Mouse (Mus musculus): ENCODE measurements at regions not wholly inside any gene's neighbourhood (a gene's known extent, or its start where the extent isn't known, plus 50 kb on each side); places are given as distances from the start of the nearest gene placed in this dataset.

GRCm38 (mm10) chr3:77051884-77052283 lies 977.8 kb downstream of the Fstl5 start:
- no peak for ATAC-seq (ENCODE audit: low read depth)
- no peaks in the 10 kb centered on the region for H3K9me3 ChIP-seq (ENCODE audit: control insufficient read depth, low read length)
- no peaks in the 10 kb centered on the region for H3K27me3 ChIP-seq (ENCODE audit: control insufficient read depth, insufficient read depth, low read depth, low read length)
- no peaks in the 10 kb centered on the region for H3K36me3 ChIP-seq (ENCODE audit: control insufficient read depth, insufficient read depth, low read length)
- no peak overlapping the region for H3K4me2 ChIP-seq (ENCODE audit: low read depth, low read length)
- H3K9ac ChIP-seq (ENCODE audit: low read length): no peak overlapping the region
- 84% methylated on average over 1 of the region's 1 CpGs for WGBS
- H3K4me3 ChIP-seq (ENCODE audit: low read length): no peak overlapping the region
- H3K4me1 ChIP-seq (replicated peaks; ENCODE audit: control insufficient read depth, insufficient read depth, low read length): no peaks in the 10 kb centered on the region
- H3K27ac ChIP-seq (ENCODE audit: low read length): no peak overlapping the region

GRCm38 (mm10) chr3:77075055-77075454 lies 1001.0 kb downstream of the Fstl5 start:
- H3K9me3 ChIP-seq (ENCODE audit: control insufficient read depth, low read length): no peaks in the 10 kb centered on the region
- H3K4me3 ChIP-seq (ENCODE audit: low read length): no peak overlapping the region
- no peak overlapping the region for H3K9ac ChIP-seq (ENCODE audit: low read length)
- no peaks in the 10 kb centered on the region for H3K36me3 ChIP-seq (ENCODE audit: control insufficient read depth, insufficient read depth, low read length)
- H3K27ac ChIP-seq (ENCODE audit: low read length): no peak overlapping the region
- no peaks in the 10 kb centered on the region for H3K27me3 ChIP-seq (ENCODE audit: control insufficient read depth, insufficient read depth, low read depth, low read length)
- no peaks in the 10 kb centered on the region for H3K4me1 ChIP-seq (replicated peaks; ENCODE audit: control insufficient read depth, insufficient read depth, low read length)
- H3K4me2 ChIP-seq (ENCODE audit: low read depth, low read length): no peak overlapping the region
- no peak for ATAC-seq (ENCODE audit: low read depth)

DNA sequence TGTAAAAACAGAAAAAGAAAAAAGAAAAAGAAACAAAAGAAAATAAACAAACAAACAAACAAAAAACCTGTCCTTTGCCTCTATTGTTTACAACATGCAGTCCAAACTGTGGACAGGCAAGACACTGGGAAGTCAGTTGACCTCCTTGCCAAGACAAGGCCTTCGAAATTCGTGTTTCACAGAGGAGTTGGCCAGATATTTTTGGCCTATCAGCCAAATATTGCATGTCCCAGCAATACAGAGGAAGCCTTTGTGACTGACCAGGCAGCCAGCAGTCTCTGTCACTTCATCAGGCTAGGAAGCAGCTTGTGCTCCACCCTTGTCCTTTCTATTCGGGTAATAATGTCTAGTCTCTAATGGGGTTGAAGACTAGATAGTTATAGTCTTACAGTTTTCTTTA lies 1017.7 kb downstream of the Fstl5 start:
- no peaks in the 10 kb centered on the region for H3K4me1 ChIP-seq (replicated peaks; ENCODE audit: control insufficient read depth, insufficient read depth, low read length)
- H3K27ac ChIP-seq (ENCODE audit: low read length): no peak overlapping the region
- WGBS: 51% methylated on average over 3 of the region's 3 CpGs
- ATAC-seq (ENCODE audit: low read depth): peak; percentile 66; the same call in 1 of the 2 replicates
- H3K36me3 ChIP-seq (ENCODE audit: control insufficient read depth, insufficient read depth, low read length): no peaks in the 10 kb centered on the region
- H3K9ac ChIP-seq (ENCODE audit: low read length): no peak overlapping the region
- no peak overlapping the region for H3K4me3 ChIP-seq (ENCODE audit: low read length)
- no peak overlapping the region for H3K4me2 ChIP-seq (ENCODE audit: low read depth, low read length)
- no peaks in the 10 kb centered on the region for H3K9me3 ChIP-seq (ENCODE audit: control insufficient read depth, low read length)
- H3K27me3 ChIP-seq (ENCODE audit: control insufficient read depth, insufficient read depth, low read depth, low read length): no peaks in the 10 kb centered on the region

DNA sequence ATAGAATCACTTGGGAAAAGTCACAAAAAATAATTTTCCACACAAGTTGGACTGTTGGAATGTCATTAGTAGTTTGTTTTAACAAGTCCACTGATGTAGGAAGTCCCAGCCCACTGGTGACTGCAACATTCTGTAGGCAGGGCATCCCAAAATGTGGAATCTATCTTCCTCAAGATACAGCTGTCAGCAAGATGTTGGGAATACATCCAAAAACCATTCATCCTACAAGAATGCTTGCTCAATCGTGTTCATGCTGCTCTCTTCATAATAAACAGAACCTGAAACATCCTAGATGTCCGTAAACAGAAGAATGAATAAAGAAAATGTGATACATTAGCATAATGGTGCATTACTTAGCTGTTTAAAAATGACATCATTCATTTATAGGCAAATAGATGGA lies 1038.9 kb downstream of the Fstl5 start:
- ATAC-seq (ENCODE audit: low read depth): peak; percentile 57
- WGBS: 33% methylated on average over 2 of the region's 2 CpGs
- no peaks in the 10 kb centered on the region for H3K27me3 ChIP-seq (ENCODE audit: control insufficient read depth, insufficient read depth, low read depth, low read length)

DNA sequence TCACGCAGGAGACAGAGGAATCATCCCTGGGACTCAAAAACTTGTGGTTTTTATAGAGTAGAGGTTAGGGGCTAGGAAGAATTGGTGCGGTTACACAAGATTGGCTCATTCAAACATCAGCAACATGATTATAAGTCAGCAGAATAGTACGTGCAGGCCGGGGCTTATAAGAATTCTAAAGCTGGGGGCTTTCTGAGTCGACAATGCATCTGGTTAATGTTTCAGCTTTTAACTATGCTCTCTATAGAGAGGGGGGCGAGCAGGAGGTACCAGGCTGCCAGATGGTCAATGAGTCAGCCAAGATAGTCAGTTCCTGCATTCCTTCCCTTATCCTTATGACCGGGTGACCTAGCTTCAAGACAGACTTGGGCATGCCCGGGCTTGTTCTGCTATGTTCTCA lies 1046.5 kb downstream of the Fstl5 start:
- Histone ChIP-seq H3K4me1 (replicated peaks; ENCODE audit: control insufficient read depth, insufficient read depth, low read length) (no peaks in the 10 kb centered on the region), H3K27me3 (ENCODE audit: control insufficient read depth, insufficient read depth, low read depth, low read length) (no peaks in the 10 kb centered on the region), H3K9me3 (ENCODE audit: control insufficient read depth, low read length) (no peaks in the 10 kb centered on the region), H3K27ac (ENCODE audit: low read length) (no peak overlapping the region), H3K4me2 (ENCODE audit: low read depth, low read length) (no peak overlapping the region), H3K36me3 (ENCODE audit: control insufficient read depth, insufficient read depth, low read length) (no peaks in the 10 kb centered on the region), H3K4me3 (ENCODE audit: low read length) (no peak overlapping the region), H3K9ac (ENCODE audit: low read length) (no peak overlapping the region)
- ATAC-seq (ENCODE audit: low read depth): no peak
- WGBS: 88% methylated on average over 8 of the region's 8 CpGs

More for the DNA sequence above, 1038.9 kb downstream of the Fstl5 start:
- Histone ChIP-seq H3K4me2 (ENCODE audit: low read depth, low read length) (no peak overlapping the region), H3K36me3 (ENCODE audit: control insufficient read depth, insufficient read depth, low read length) (no peaks in the 10 kb centered on the region), H3K9ac (ENCODE audit: low read length) (no peak overlapping the region), H3K4me1 (replicated peaks; ENCODE audit: control insufficient read depth, insufficient read depth, low read length) (no peaks in the 10 kb centered on the region), H3K4me3 (ENCODE audit: low read length) (no peak overlapping the region), H3K27ac (ENCODE audit: low read length) (no peak overlapping the region), H3K9me3 (ENCODE audit: control insufficient read depth, low read length) (no peaks in the 10 kb centered on the region)

DNA sequence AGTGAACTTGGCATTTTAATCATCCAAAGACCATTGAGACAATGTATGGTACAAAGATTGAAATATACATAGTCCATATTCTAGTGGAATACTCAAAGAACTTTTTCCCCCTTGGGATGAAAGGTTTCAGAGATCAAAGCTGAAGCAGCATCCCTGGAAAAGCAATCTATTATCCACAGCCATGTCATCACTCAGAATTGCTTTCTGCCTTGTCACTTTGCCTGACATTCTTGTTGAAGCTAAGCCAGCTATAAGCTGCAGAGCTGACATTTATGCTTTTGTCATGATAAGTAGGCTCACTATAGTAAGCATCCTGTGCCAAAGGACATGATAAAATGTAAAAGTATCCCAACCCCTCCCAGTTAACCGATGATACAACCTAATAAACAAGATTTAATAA lies 1077.6 kb downstream of the Fstl5 start:
- no peak overlapping the region for H3K4me3 ChIP-seq (ENCODE audit: low read length)
- no peak overlapping the region for H3K27ac ChIP-seq (ENCODE audit: low read length)
- WGBS: 57% methylated on average over 1 of the region's 1 CpGs
- no peaks in the 10 kb centered on the region for H3K4me1 ChIP-seq (replicated peaks; ENCODE audit: control insufficient read depth, insufficient read depth, low read length)
- H3K4me2 ChIP-seq (ENCODE audit: low read depth, low read length): no peak overlapping the region
- no peaks in the 10 kb centered on the region for H3K36me3 ChIP-seq (ENCODE audit: control insufficient read depth, insufficient read depth, low read length)
- H3K27me3 ChIP-seq (ENCODE audit: control insufficient read depth, insufficient read depth, low read depth, low read length): no peaks in the 10 kb centered on the region
- no peaks in the 10 kb centered on the region for H3K9me3 ChIP-seq (ENCODE audit: control insufficient read depth, low read length)
- no peak for ATAC-seq (ENCODE audit: low read depth)
- H3K9ac ChIP-seq (ENCODE audit: low read length): no peak overlapping the region

DNA sequence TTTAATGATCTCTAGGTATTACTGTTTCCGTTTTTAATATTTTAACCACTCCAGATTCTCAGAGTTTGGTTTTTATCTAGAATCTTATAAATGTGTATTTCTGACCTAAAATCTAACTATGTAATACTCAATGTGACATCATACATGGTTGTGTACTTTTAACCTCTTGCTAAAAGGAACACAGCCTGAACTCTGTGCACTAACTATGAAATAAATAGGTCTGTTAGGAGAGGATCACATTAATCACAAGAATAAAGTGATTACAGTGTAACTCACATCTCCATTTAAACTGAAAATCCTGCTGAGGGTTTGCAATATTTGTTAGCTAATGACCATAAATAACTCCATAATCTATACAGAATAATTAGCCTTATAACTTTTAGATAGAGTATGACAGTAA lies 1123.8 kb downstream of the Fstl5 start:
- no peak overlapping the region for H3K27ac ChIP-seq (ENCODE audit: low read length)
- no peaks in the 10 kb centered on the region for H3K27me3 ChIP-seq (ENCODE audit: control insufficient read depth, insufficient read depth, low read depth, low read length)
- no peak overlapping the region for H3K4me2 ChIP-seq (ENCODE audit: low read depth, low read length)
- H3K36me3 ChIP-seq (ENCODE audit: control insufficient read depth, insufficient read depth, low read length): no peaks in the 10 kb centered on the region
- 54% methylated on average over 1 of the region's 1 CpGs for WGBS
- H3K9ac ChIP-seq (ENCODE audit: low read length): no peak overlapping the region
- ATAC-seq (ENCODE audit: low read depth): peak; percentile 43; the same call in 1 of the 2 replicates
- H3K4me1 ChIP-seq (replicated peaks; ENCODE audit: control insufficient read depth, insufficient read depth, low read length): no peaks in the 10 kb centered on the region
- H3K4me3 ChIP-seq (ENCODE audit: low read length): no peak overlapping the region
- H3K9me3 ChIP-seq (ENCODE audit: control insufficient read depth, low read length): no peaks in the 10 kb centered on the region

GRCm38 (mm10) chr3:77198265-77198664 lies 1124.2 kb downstream of the Fstl5 start:
- no peak overlapping the region for H3K27ac ChIP-seq (ENCODE audit: low read length)
- H3K4me3 ChIP-seq (ENCODE audit: low read length): no peak overlapping the region
- H3K9ac ChIP-seq (ENCODE audit: low read length): no peak overlapping the region
- 40% methylated on average over 2 of the region's 2 CpGs for WGBS
- peak; percentile 95 for ATAC-seq (ENCODE audit: low read depth)
- H3K9me3 ChIP-seq (ENCODE audit: control insufficient read depth, low read length): no peaks in the 10 kb centered on the region
- no peak overlapping the region for H3K4me2 ChIP-seq (ENCODE audit: low read depth, low read length)
- no peaks in the 10 kb centered on the region for H3K4me1 ChIP-seq (replicated peaks; ENCODE audit: control insufficient read depth, insufficient read depth, low read length)
- H3K27me3 ChIP-seq (ENCODE audit: control insufficient read depth, insufficient read depth, low read depth, low read length): no peaks in the 10 kb centered on the region
- no peaks in the 10 kb centered on the region for H3K36me3 ChIP-seq (ENCODE audit: control insufficient read depth, insufficient read depth, low read length)

- no peak overlapping the region for H3K9ac ChIP-seq (ENCODE audit: low read length)
- H3K27me3 ChIP-seq (ENCODE audit: control insufficient read depth, insufficient read depth, low read depth, low read length): no peaks in the 10 kb centered on the region
- H3K4me3 ChIP-seq (ENCODE audit: low read length): no peak overlapping the region
- WGBS: 52% methylated on average over 1 of the region's 1 CpGs
- no peak overlapping the region for H3K4me2 ChIP-seq (ENCODE audit: low read depth, low read length)
- H3K9me3 ChIP-seq (ENCODE audit: control insufficient read depth, low read length): no peaks in the 10 kb centered on the region
- H3K36me3 ChIP-seq (ENCODE audit: control insufficient read depth, insufficient read depth, low read length): no peaks in the 10 kb centered on the region
- ATAC-seq (ENCODE audit: low read depth): no peak
- H3K4me1 ChIP-seq (replicated peaks; ENCODE audit: control insufficient read depth, insufficient read depth, low read length): no peaks in the 10 kb centered on the region
- no peak overlapping the region for H3K27ac ChIP-seq (ENCODE audit: low read length)
Measured at GRCm38 (mm10) chr3:77226007-77226406, 1151.9 kb downstream of the Fstl5 start.

Data from lung, embryonic 16.5 days (tissue).